Mouse (Mus musculus): ENCODE data around the gene Syt12.
"Not testable (repeated sequence)": the region's sequence is repeated elsewhere in the genome, so short reads cannot be mapped to it uniquely, and the experiment has no call there.

Syt12 gene

DNA sequence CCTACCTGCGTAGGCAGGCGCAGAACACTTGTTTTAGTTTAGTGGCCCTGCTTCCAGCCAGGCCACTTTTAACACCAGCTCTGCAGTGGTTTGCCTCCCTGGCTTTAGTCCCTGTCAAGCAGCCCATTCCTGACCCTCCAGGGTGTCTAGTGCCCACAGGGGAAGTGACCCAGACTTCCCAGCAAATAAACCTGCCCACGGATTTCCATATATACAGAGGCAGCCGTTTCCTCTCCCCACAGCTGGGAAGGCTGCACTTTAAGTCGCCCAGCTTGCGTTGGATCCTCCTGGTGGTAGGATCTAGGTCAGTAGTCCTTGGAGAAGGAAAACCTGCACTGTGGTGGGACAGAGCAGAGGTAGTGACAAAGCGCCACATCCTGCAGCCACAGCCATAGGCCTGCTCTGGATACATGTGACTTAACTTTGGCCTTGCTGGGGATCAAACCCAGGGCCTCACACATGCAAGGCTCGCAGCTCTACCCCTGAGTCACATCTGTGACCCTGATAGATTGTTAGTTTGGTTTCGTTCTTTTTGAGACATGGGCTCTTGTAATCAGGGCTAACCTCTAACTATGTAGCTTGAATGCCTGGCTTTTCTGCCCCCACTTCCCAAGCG lies 13.9 kb upstream of the Syt12 start:
- in situ Hi-C loops (cut with MboI, MseI), result no loop called here

DNA sequence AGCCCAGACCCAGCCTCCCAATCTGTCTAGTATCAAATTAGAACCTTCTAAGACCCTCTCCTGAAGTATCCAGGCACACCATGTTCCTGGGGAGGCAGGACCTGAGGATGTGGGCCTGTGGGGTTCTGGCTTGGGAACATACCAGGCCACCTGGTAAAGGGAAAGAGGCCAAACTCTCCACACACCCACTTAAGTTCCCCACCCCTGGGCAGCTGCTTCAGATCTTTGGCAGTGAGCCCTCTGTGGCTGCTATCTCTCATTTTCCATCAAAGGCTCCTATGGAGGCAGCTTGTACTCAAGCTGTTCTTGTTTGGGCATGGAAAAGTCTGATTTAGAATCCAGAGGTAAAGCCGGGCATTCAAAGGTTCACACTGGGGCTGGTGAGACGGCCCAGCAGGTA lies 10.6 kb upstream of the Syt12 start:
- in situ Hi-C loops (cut with MboI, MseI), result no loop called here

DNA sequence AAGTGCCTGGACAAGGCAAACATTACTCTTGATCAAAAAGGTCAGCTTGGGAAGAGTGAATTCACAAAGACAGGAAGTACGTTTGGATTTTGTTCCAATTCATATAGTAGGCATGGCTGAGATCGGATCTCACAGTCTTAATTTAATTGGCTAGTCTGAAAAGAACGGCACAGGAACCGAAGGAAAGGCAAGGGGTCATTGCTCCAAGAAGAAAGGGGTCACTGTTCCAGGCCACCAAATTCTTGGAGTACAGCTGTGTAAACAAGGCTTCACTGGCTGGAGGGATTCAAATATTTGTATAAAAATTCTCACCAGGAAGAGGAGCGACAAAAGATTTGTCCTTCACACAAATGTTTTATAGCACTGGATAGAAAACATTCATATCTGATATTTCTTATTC lies 7.8 kb upstream of the Syt12 start:
- in situ Hi-C loops (cut with MboI, MseI), result no loop called here

DNA sequence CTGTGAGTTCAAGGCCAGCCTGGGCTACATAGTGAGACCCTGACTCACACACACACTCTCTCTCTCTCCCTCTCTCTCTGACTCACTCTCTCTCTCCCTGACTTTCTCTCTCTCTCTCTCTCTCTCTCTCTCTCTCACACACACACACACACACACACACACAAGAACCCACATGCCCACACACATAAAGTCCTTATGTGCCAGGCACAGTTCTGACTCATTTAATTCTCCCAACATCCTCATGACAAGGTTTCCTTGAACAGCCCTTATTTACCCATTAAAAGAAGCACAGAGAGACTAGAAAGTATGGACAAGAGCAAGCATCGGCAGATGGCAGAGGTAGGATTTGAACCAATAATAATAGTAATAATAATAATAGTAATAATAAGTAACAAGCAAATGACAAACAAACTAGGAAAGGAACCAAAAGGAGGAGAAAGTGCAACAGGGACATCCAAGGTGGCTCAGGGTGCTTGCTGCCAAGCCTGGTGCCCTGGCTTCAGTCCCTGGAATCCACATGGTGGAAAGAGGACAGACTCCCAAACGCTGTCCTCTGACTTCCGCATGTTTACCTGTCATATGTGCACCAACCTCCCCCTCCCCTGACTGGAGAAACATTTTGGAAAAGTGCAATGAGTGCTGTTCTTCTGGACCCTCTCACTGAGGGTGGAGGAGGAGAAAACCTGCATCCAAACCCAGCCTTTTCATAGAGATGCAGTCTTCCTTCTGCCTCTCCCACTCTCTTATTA lies 5.0 kb upstream of the Syt12 start:
- in situ Hi-C loops (cut with MboI, MseI), result no loop called here

DNA sequence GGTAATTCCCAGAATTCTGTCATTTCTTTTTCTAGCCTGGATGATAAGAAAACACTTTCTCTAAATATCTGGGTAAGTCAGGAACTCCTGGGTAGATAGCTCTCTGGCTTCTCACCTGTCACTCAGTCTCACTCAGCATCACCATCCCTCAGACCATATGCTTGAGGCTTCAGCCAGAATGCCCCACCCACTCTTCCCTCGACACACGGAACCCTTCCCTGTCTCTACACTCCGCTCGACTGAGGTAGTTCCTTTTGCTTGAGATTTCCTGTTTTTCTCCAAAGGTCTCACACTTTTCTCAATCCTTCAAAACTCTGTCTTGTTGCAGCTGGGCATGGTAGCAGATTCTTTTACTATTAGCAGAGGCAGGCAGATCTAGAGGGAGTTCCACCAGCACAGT lies 4.1 kb upstream of the Syt12 start:
- in situ Hi-C loops (cut with MboI, MseI), result no loop called here

DNA sequence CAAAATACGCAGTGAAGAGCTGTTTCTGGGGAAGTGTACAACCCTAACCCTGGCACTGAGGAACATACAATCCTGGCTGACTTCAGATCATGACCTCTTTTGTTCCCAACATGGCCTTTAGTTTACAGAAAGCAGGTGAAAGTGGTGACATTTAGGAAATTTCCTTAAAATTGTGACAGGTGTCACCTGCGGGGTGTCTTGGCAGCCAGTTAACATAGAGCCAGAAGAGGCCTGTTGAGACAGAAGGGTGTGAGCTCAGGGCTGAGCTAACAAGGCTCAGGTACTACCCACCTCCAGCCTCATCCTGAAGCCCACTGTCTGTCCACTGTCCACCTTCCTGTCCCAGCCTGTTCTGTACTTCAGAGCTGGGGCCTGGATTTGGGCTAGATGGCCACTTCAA lies 2.8 kb upstream of the Syt12 start:
- in situ Hi-C loops (cut with MboI, MseI), result no loop called here

DNA sequence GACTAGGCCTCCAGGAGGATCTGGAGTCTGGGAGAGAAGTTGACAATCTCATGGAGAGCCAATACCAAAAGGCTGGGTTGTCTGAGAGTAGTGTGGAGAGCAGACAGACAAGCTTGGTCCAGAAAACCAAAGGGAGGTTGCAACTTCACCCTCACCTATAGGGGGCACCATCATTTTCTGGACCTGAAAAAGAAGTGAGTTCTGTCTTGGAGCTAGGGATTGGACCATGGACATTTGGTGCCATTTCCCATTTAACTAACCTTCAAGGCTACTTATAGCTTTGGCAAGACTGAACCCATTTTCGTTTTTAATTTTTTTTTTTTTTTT lies 906 bp upstream of the Syt12 start:
- in situ Hi-C loops (cut with MboI, MseI), result no loop called here

DNA sequence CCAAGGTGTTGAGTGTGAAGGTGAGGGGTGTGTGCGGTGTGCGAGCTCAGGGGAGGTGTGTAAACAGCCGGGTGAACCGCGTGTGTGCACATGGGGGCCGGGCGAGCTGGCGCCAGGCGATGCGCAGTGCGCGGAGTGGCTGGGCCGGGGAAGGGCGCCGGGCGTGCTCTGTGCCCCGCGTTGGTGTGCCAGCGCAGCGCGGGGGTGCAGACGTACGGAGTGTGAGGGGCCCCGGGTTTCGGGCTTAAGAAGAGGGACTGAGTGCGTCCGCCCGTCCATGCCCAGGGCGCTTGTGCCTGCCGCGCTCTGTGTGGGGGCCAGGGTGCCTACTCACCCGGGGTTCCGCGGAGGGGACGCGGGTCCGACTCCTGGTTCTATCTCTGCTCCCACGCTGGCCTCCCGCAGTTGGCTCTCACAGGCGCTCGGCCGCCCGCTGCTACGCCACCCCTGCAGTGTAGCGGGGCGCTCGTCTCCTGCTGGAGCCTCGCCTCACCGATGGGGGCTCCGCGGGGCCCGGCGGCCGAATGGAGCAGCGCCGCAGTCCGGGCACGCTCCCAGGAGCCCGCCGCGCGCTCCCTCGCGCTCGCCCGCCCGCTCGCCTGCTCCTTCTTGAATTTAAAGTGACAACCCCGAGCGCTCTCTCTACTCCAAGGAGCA lies 518 bp downstream of the Syt12 start:
- in situ Hi-C loops (cut with MboI, MseI), result no loop called here

DNA sequence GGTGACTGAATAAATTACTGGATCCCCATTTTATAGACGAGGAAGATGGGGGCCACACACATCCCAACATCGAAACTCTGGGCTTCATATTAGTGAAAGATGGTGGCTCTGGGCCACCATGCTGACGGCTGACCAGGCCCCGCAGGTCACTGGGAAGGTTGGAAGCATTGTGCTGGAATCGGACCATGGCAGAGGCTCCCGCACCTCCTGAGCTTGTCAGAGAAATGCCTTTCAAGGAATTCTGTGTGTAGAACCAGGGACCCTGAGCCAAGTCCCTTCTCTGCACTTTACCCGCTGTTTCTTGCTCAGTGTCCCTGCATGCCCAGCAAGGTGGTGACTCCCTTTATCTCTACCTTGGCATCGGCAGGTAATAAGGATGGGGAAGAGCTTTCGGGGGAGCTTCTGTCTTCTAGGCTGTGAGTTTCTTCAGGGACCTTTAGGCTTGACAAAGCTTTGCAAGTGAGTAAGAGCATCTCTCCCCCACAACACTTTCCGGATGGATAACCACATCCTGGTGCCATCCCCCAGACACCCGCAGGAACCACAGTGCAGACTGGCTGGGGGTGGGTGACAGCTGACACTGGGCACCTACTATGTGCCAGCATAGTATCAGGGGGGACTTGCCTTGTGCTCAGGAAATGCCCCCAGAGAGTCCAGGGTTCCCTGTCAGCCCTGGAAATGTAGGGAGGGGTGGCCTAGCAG lies 1.9 kb downstream of the Syt12 start:
- in situ Hi-C loops (cut with MboI, MseI), result no loop called here

DNA sequence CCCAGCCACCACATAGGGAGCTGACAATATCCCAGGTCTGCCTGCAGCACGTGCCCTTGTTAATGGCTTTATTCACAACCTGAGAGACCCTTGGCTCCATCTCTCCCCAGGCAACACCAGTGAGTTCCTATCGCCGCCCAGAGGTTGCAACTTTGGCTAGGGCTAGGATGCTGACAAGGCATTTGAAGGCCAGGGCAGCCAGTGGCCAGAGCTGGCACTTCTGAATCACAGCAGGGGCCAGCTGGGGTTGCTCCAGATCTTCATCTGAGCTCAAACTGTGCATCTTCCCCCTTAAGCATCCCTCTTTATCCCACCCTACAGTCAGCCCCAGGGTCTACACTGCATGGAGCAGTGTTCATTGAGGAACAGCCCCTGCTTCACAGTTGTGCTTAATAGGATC lies 2.5 kb downstream of the Syt12 start:
- in situ Hi-C loops (cut with MboI, MseI), result no loop called here

DNA sequence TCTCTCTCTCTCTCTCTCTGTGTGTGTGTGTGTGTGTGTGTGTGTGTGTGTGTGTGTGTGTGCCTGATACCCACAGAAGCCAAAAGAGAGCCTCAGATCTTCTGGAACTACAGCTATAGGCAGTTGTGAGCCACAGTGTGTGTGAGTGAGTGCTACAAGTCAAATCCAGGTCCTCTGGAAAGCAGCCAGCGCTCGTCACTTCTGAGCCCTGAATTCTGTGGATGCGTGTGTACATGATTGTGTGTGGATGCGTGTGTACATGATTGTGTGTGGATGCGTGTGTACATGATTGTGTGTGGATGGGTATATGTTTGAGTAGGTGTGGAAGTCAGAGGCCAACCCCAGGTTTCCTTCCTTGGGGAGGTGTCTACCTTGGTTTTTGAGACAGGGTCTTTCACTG lies 3.7 kb downstream of the Syt12 start:
- in situ Hi-C loops (cut with MboI, MseI), result no loop called here

DNA sequence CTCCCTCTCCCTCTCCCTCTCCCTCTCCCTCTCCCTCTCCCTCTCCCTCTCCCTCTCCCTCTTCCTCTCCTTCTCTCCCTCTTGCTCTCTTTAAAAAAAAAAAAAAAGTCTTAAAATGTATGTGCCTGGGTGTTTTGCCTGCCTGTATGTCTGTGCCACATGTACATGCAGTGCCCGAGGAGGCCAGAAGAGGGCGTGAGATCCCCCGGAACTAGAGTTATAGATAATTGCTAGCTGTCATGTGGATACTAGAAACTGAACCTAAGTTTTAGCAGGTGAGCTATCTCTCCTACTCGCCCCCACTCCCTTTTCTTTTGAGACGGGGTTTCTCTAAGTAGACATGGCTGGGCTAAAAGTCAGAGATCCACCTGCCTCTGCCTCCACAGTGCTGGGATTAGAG lies 8.9 kb downstream of the Syt12 start:
- in situ Hi-C loops (cut with MboI, MseI), result no loop called here

DNA sequence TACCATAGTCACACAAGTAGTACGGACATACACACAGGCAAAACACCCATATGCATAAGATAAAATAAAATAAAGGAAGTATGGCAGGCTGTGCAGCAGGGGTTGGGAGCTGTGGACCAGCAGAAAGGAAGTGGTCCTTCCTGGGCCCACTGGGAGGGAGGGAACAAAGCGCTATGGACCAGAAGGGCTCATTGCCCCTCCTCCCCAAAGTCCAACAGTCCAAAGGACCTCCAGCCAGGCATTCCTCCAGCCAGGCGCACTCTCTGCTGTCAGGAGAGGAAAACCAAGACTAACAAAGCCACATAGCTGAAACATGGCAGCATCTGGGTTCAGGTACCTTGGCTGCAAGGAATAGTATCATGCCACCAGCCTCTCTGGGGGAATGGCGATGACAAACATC lies 12.6 kb downstream of the Syt12 start:
- in situ Hi-C loops (cut with MboI, MseI), result no loop called here

DNA sequence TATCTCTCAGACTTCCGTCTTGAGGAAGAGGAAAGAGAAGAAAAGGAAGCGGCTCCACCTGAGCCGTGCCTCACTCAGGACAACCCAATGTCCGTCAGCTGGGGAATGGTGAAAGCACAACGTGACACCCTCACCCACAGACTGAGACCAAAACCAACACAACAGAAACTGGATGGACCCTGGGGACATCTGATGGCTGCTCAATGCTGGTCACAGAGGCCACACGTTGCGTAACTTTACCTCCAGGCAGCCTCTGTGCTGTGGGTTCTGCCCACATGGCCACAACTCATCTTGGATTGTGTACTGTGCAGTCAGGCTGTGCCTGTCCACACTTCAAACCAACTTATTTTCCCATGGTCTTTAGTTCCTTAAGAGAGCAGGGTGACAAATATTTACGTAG lies 15.3 kb downstream of the Syt12 start:
- in situ Hi-C loops (cut with MboI, MseI), result no loop called here

DNA sequence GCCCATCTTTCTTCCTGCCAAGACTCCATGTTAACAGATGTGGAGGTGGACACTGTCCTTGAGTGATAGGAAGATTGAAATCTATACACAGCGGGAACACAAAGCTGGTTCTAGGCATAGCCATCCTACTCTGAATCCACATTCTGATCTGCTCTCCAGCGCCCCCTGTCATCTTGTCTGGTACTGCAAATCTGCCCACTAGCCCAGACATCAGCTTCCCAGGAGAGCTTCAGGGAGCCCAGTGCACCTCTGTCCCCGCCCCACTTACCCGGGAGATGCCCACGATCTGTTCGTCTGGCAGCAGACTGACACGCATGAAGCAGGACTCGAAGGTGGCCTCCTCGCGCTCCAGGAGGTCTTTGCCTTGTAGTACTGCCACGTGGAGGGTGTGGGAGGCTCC lies 21.0 kb downstream of the Syt12 start:
- in situ Hi-C loops (cut with MboI, MseI), result no loop called here

DNA sequence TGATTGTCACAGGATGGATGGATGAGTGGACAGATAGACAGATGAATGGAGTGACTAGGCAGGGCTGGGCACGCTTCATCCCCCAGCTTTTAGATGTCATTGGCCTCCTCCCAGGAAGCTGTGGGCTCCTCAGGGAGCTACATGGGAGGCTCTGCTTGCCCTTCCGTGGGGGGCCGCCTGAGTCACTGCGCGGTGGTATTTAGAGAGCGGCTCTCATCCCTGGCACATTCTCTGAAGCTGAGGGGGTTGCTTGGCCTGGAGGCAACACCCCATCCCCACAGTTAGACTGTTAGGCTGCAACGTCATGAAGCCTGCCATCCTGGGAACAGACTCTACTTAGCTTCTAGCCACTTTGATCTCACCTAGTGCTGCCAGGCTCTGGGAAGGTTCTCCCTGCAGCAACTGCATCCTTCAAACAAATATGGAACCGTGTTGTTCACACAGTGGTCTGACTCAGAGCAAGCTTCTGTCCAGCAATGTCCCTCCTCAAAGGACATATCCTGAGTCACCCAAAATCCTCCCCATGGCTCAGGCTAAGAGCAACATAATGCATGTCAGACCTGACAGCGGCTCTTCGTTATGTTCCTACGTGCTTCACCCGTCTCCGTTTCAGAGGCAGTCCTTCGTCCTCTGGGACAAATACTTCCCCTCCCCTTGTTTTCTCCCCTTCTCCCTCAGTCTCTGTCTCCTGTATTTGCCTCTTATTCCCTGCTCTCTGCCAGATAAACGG lies 22.0 kb downstream of the Syt12 start:
- in situ Hi-C loops (cut with MboI, MseI), result no loop called here

DNA sequence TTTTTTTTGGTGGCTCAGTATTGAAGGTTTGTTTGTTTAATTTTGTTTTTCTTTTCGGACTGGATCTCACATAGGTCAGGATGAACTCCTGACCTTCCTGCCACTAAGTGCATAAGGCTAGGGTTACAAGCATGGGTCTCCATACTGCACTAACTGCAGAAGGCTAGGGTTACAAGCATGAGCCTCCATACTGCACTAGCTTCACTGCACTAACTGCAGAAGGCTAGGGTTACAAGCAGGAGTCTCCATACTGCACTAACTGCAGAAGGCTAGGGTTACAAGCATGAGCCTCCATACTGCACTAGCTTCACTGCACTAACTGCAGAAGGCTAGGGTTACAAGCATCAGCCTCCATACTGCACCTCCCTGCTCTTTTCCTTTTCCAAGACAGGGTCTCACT lies 23.2 kb downstream of the Syt12 start:
- in situ Hi-C loops (cut with MboI, MseI), result not testable (repeated sequence)

DNA sequence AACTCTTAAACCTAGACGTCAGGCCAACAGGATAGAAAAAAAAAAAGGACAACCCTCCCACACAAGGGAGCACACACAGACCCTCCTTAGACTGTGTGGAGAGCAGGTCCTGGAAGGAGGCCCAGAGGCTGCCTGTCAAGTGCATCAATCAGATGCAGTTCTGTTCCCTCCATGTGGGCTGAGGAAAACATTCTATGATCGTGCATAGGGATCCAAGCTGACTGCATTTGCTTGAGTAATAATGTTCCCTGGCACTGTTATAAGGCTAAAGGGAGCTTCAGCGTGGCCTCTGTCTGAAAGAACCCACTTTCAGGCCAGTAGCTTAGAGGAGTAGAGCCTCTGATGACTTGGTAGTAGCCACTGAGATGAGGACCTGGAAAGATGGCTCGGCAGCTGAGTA lies 24.7 kb downstream of the Syt12 start:
- in situ Hi-C loops (cut with MboI, MseI), result no loop called here

DNA sequence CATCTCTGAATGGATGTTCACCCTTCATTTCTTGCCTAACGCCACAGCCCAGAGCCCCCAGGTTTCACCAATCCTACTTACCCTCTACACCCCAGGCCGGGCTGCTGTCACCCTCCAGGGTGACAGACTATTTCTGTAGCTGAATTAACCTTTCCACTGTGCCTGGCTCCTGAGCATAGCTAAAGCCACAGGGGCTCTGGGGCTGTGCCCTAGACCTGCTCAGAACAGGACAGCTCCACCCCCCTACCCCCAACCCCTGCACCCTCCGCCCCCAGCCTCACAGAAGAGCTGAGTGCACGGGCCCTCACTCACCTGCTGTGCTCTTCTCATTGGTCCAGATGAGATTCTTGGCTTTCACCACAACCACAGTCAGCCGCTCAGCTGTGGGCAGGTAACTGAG lies 25.3 kb downstream of the Syt12 start:
- in situ Hi-C loops (cut with MboI, MseI), result no loop called here

DNA sequence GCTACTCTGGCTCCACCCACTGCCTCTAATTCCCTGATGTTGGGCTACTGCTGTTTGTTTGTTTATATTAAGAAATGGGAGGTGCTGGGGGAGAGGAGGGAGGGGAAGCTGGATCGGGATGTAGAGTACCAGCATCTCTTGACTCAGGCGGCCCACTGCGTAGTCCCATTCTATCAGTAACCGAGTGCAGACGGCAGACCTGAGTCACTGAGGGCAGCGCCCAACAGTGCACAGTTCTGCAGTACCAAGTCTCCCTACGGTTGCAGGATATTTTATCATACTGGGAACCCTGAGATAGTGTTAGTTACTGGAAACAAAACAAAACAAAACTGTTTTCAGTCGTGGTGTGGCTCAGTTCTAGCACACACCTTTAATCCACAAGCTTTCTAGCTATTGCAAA lies 26.1 kb downstream of the Syt12 start:
- in situ Hi-C loops (cut with MboI, MseI), result no loop called here

DNA sequence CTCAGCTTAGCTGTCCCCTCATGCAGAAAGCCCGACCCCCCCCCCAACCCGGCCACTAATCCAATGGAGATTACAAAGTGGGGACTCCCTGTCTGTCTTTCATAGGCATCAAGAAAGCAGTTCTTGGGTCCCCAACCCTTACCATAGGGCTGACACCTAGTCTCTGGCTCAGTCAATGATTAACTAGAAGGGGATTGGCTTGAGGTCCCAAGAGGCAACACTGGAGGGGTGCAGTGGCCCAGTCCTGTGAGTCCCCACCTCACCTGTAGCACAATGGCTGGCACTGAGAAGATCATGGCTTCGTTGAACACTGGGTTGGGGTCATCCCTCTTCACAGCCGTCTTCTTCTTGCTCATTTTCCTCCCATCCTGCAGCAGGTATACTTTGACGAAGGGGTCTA lies 26.6 kb downstream of the Syt12 start:
- in situ Hi-C loops (cut with MboI, MseI), result no loop called here

DNA sequence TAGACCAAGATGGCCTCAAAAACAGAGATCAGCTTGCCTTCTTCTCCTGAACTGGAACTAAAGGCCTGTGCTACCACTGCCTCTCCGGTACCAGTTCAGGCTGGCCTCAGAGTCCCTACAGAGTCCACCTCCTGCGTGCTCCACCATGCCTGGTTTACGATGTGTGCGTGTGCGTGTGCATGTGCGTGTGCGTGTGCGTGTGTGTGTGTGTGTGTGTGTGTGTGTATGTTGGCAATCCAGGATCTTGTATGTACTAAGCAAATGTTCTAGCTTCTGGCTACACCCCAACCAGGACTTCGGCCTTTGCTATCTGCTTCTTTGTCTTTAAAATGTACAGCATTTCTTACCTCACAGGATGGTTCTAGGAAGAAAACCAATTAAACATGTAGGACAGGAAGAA lies 28.0 kb downstream of the Syt12 start:
- in situ Hi-C loops (cut with MboI, MseI), result no loop called here
